Mouse (Mus musculus): Measurements from ENCODE around the gene Gas1. TPM values are rescaled to one million over a fixed set of nuclear protein-coding genes. Genes with fewer than 3 reads are reported as not detected.

Gas1 gene
- polyA plus RNA-seq, 1 experiment from 2014 or later, result 55.0 TPM

DNA sequence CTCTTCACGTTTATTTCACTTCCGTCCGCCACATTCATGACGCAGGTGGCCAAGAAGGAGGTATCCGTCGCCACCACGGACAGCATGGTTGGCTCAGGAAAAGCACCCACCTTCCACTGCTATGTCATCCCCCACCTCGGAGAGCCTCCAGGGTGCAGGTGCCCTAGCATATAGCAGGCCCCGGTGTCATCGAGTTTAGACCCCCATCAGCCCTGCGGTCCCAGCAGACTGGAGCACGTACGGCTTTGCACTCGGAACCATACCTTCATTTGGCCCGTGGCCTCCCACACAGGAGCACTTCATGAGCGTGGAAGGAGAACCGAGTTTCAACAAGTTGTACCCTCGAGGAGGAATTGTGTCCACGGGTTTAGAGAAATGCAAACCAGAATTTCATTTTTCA lies 50.8 kb downstream of the Gas1 start:
- Histone ChIP-seq H3K27ac (ENCODE audit: low read length) (no peak overlapping the region), H3K36me3 (ENCODE audit: insufficient read depth, low read length) (no peaks in the 10 kb centered on the region), H3K4me2 (replicated peaks; ENCODE audit: low read depth, low read length) (peak overlapping the region; percentile 31; the same call in 1 of the 2 replicates), H3K9me3 (ENCODE audit: low read length) (no peaks in the 10 kb centered on the region), H3K27me3 (ENCODE audit: insufficient read depth, low read length) (no peaks in the 10 kb centered on the region), H3K4me3 (ENCODE audit: low read length) (no peak overlapping the region), H3K9ac (replicated peaks; ENCODE audit: low read length) (no peak overlapping the region), H3K4me1 (ENCODE audit: insufficient read depth, low read length) (peaks cover 41% of the 10 kb centered on the region)
- WGBS, result 37% methylated on average over 19 of the region's 19 CpGs
- ATAC-seq (ENCODE audit: low FRiP score, low TSS enrichment), result no peak

DNA sequence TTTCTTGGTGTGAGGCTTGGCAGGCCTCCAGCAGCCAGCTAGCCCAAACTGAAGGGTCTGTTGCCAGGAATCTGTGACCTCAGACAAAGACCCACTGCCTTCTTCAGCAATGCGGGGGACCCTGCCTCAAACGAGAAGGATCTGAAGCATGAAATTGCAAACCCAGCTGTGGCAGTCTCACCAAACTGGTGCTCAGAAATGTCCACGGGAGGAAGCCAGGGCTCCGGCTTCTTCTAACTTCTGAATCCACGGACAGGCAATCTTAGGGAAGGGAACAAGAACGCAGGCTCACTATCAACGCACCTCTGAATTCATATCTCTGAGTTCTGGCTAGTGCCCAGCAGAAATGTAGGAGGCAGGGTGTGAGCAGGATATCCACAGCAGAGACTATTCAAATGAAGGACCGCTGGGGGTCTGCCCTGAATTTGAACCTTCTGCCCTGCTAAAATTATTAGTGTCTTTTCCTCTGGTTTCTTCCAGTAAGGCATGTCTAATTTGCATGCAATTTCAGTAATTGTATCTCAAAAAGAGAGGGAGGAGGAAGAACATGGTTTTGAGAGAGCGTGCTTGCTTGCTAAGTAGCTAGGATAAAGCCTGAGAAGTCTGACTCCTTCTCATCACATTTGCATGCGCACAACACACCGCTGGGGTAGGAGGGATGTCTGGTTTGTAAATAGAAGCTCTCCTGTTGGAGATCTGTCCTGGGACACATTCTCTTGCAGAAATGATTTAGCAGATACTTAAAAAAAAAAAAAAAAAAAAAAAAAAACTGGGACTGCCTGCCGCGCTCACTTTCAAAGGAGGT lies 51.5 kb downstream of the Gas1 start:
- H3K27ac ChIP-seq (ENCODE audit: low read length), result no peak overlapping the region
- 16% methylated on average over 13 of the region's 13 CpGs for WGBS
- H3K4me2 ChIP-seq (replicated peaks; ENCODE audit: low read depth, low read length), result peak overlapping the region; percentile 31; the same call in 1 of the 2 replicates
- no peak overlapping the region; the same call in 1 of the 2 replicates for H3K9ac ChIP-seq (replicated peaks; ENCODE audit: low read length)
- H3K27me3 ChIP-seq (ENCODE audit: insufficient read depth, low read length), result no peaks in the 10 kb centered on the region
- no peaks in the 10 kb centered on the region for H3K36me3 ChIP-seq (ENCODE audit: insufficient read depth, low read length)
- no peak for ATAC-seq (ENCODE audit: low FRiP score, low TSS enrichment)
- no peak overlapping the region for H3K4me3 ChIP-seq (ENCODE audit: low read length)
- no peaks in the 10 kb centered on the region for H3K9me3 ChIP-seq (ENCODE audit: low read length)
- H3K4me1 ChIP-seq (ENCODE audit: insufficient read depth, low read length), result peaks cover 41% of the 10 kb centered on the region

DNA sequence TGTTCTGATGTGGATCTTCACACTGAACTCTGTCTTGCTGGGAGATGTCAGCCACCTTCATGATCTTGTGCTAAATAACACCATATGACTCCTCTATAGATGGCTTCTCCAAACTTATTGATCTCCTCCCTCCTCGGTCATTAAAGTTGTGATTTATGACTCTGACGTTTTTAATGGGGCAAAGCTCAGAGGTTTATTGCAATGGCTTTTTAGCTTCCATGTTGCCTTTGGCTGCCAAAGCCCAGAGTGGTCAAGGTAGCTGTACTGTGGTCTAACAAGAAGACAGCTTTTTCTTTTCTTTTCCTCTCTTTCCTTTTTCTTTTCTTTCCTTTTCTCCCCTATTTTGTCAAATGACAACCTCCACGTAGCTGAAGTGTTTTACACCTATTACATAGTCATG lies 52.1 kb downstream of the Gas1 start:
- no peak overlapping the region for H3K27ac ChIP-seq (ENCODE audit: low read length)
- 8% methylated on average over 3 of the region's 3 CpGs for WGBS
- no peak for ATAC-seq (ENCODE audit: low FRiP score, low TSS enrichment)
- no peaks in the 10 kb centered on the region for H3K36me3 ChIP-seq (ENCODE audit: insufficient read depth, low read length)
- peaks cover 41% of the 10 kb centered on the region for H3K4me1 ChIP-seq (ENCODE audit: insufficient read depth, low read length)
- no peak overlapping the region for H3K9ac ChIP-seq (replicated peaks; ENCODE audit: low read length)
- H3K27me3 ChIP-seq (ENCODE audit: insufficient read depth, low read length), result no peaks in the 10 kb centered on the region
- H3K9me3 ChIP-seq (ENCODE audit: low read length), result no peaks in the 10 kb centered on the region
- 0 out of 2 replicates have a peak overlapping the region, but pooled peaks have one; percentile 7 for H3K4me2 ChIP-seq (replicated peaks; ENCODE audit: low read depth, low read length)
- no peak overlapping the region for H3K4me3 ChIP-seq (ENCODE audit: low read length)

DNA sequence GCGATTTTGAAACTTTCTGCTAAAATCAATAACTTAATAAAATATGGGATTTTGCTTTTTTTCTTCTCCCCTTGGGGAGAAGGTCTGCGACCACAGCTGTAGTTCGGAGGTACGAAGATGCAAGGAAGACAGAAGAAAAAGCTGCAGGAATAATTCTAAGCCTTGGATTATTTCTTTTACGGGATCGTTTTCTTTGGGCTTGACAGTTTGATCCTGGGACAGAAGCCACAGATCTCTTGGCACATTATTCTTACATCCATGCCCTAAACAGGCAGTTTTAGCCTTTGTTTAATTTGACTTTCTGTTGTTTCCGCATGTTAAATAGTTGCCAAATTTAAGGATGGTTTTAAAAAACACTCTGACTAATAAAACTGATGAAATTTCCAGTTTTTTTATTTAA lies 52.7 kb downstream of the Gas1 start:
- H3K9me3 ChIP-seq (ENCODE audit: low read length), result no peaks in the 10 kb centered on the region
- 37% methylated on average over 7 of the region's 7 CpGs for whole genome bisulfite sequencing
- no peak overlapping the region for H3K27ac ChIP-seq (ENCODE audit: low read length)
- H3K9ac ChIP-seq (replicated peaks; ENCODE audit: low read length), result no peak overlapping the region
- H3K36me3 ChIP-seq (ENCODE audit: insufficient read depth, low read length), result no peaks in the 10 kb centered on the region
- ATAC-seq (ENCODE audit: low FRiP score, low TSS enrichment), result no peak
- H3K4me1 ChIP-seq (ENCODE audit: insufficient read depth, low read length), result peaks cover 41% of the 10 kb centered on the region
- H3K27me3 ChIP-seq (ENCODE audit: insufficient read depth, low read length), result no peaks in the 10 kb centered on the region
- no peak overlapping the region for H3K4me3 ChIP-seq (ENCODE audit: low read length)
- no peak overlapping the region for H3K4me2 ChIP-seq (replicated peaks; ENCODE audit: low read depth, low read length)
